Mouse (Mus musculus): ENCODE results near the gene Cenpv. TPM values are rescaled to one million over a fixed set of nuclear protein-coding genes. Genes with fewer than 3 reads are reported as not detected.

Cenpv gene
- polyA plus RNA-seq, 1 experiment, result 57.3 TPM

- no peak overlapping the region for H3K4me3 ChIP-seq (ENCODE audit: insufficient read depth, low read length)
- TF ChIP-seq CTCF (IDR thresholded peaks at IDR 0.05; ENCODE audit: extremely low read depth, insufficient read depth, low read length), result no peak
- no peak for TF ChIP-seq POLR2A (IDR thresholded peaks at IDR 0.05; ENCODE audit: extremely low read depth, insufficient read depth, low read length)
- no peak overlapping the region for H3K27ac ChIP-seq (ENCODE audit: insufficient read depth, low read length)
- 0 out of 2 replicates have a peak, but pooled peaks cover 2% of the 10 kb centered on the region for H3K4me1 ChIP-seq (ENCODE audit: control insufficient read depth, insufficient read depth, low read length)
Measured at GRCm38 (mm10) chr11:62497181-62497580, 41.9 kb downstream of the Cenpv start.

- TF ChIP-seq POLR2A (IDR thresholded peaks at IDR 0.05; ENCODE audit: extremely low read depth, insufficient read depth, low read length) (no peak), CTCF (IDR thresholded peaks at IDR 0.05; ENCODE audit: extremely low read depth, insufficient read depth, low read length) (peak; percentile 47; the same call in 1 of the 2 replicates)
- H3K4me1 ChIP-seq (ENCODE audit: control insufficient read depth, insufficient read depth, low read length), result 0 out of 2 replicates have a peak, but pooled peaks cover 2% of the 10 kb centered on the region
- H3K4me3 ChIP-seq (ENCODE audit: insufficient read depth, low read length), result no peak overlapping the region
- H3K27ac ChIP-seq (ENCODE audit: insufficient read depth, low read length), result no peak overlapping the region
Measured at GRCm38 (mm10) chr11:62496151-62496715, 42.8 kb downstream of the Cenpv start.

GRCm38 (mm10) chr11:62495276-62495801, 43.7 kb downstream of the Cenpv start:
- TF ChIP-seq CTCF (IDR thresholded peaks at IDR 0.05; ENCODE audit: extremely low read depth, insufficient read depth, low read length) (no peak), POLR2A (IDR thresholded peaks at IDR 0.05; ENCODE audit: extremely low read depth, insufficient read depth, low read length) (no peak)
- H3K4me3 ChIP-seq (ENCODE audit: insufficient read depth, low read length), result no peak overlapping the region
- peak overlapping the region; percentile 56; the same call in 1 of the 2 replicates for H3K27ac ChIP-seq (ENCODE audit: insufficient read depth, low read length)
- H3K4me1 ChIP-seq (ENCODE audit: control insufficient read depth, insufficient read depth, low read length), result 0 out of 2 replicates have a peak, but pooled peaks cover 2% of the 10 kb centered on the region

GRCm38 (mm10) chr11:62494754-62495275, 44.2 kb downstream of the Cenpv start:
- no peak overlapping the region for H3K4me3 ChIP-seq (ENCODE audit: insufficient read depth, low read length)
- H3K4me1 ChIP-seq (ENCODE audit: control insufficient read depth, insufficient read depth, low read length), result 0 out of 2 replicates have a peak, but pooled peaks cover 2% of the 10 kb centered on the region
- TF ChIP-seq POLR2A (IDR thresholded peaks at IDR 0.05; ENCODE audit: extremely low read depth, insufficient read depth, low read length) (no peak), CTCF (IDR thresholded peaks at IDR 0.05; ENCODE audit: extremely low read depth, insufficient read depth, low read length) (no peak)
- peak overlapping the region; percentile 56; the same call in 1 of the 2 replicates for H3K27ac ChIP-seq (ENCODE audit: insufficient read depth, low read length)

GRCm38 (mm10) chr11:62493701-62494100, 45.4 kb downstream of the Cenpv start:
- TF ChIP-seq CTCF (IDR thresholded peaks at IDR 0.05; ENCODE audit: extremely low read depth, insufficient read depth, low read length) (no peak), POLR2A (IDR thresholded peaks at IDR 0.05; ENCODE audit: extremely low read depth, insufficient read depth, low read length) (no peak)
- Histone ChIP-seq H3K4me3 (ENCODE audit: insufficient read depth, low read length) (no peak overlapping the region), H3K4me1 (ENCODE audit: control insufficient read depth, insufficient read depth, low read length) (0 out of 2 replicates have a peak, but pooled peaks cover 2% of the 10 kb centered on the region), H3K27ac (ENCODE audit: insufficient read depth, low read length) (no peak overlapping the region)

- Histone ChIP-seq H3K27ac (ENCODE audit: insufficient read depth, low read length) (no peak overlapping the region), H3K4me1 (ENCODE audit: control insufficient read depth, insufficient read depth, low read length) (no peaks in the 10 kb centered on the region), H3K4me3 (ENCODE audit: insufficient read depth, low read length) (no peak overlapping the region)
- TF ChIP-seq POLR2A (IDR thresholded peaks at IDR 0.05; ENCODE audit: extremely low read depth, insufficient read depth, low read length), result no peak
- no peak for TF ChIP-seq CTCF (IDR thresholded peaks at IDR 0.05; ENCODE audit: extremely low read depth, insufficient read depth, low read length)
Measured at GRCm38 (mm10) chr11:62487540-62488350, 51.3 kb downstream of the Cenpv start.

- Histone ChIP-seq H3K4me3 (ENCODE audit: insufficient read depth, low read length) (no peak overlapping the region), H3K27ac (ENCODE audit: insufficient read depth, low read length) (no peak overlapping the region)
- TF ChIP-seq POLR2A (IDR thresholded peaks at IDR 0.05; ENCODE audit: extremely low read depth, insufficient read depth, low read length) (no peak), CTCF (IDR thresholded peaks at IDR 0.05; ENCODE audit: extremely low read depth, insufficient read depth, low read length) (no peak)
Measured at GRCm38 (mm10) chr11:62486949-62487348, 52.1 kb downstream of the Cenpv start.

GRCm38 (mm10) chr11:62479581-62479980, 59.5 kb downstream of the Cenpv start:
- TF ChIP-seq POLR2A (IDR thresholded peaks at IDR 0.05; ENCODE audit: extremely low read depth, insufficient read depth, low read length), result no peak
- no peak for TF ChIP-seq CTCF (IDR thresholded peaks at IDR 0.05; ENCODE audit: extremely low read depth, insufficient read depth, low read length)
- Histone ChIP-seq H3K27ac (ENCODE audit: insufficient read depth, low read length) (no peak overlapping the region), H3K4me3 (ENCODE audit: insufficient read depth, low read length) (no peak overlapping the region), H3K4me1 (ENCODE audit: control insufficient read depth, insufficient read depth, low read length) (no peaks in the 10 kb centered on the region)

More at GRCm38 (mm10) chr11:62486949-62487348, 52.1 kb downstream of the Cenpv start:
- H3K4me1 ChIP-seq (ENCODE audit: control insufficient read depth, insufficient read depth, low read length), result no peaks in the 10 kb centered on the region

GRCm38 (mm10) chr11:62478931-62479330, 60.1 kb downstream of the Cenpv start:
- H3K27ac ChIP-seq (ENCODE audit: insufficient read depth, low read length), result no peak overlapping the region
- TF ChIP-seq POLR2A (IDR thresholded peaks at IDR 0.05; ENCODE audit: extremely low read depth, insufficient read depth, low read length) (no peak), CTCF (IDR thresholded peaks at IDR 0.05; ENCODE audit: extremely low read depth, insufficient read depth, low read length) (no peak)
- no peaks in the 10 kb centered on the region for H3K4me1 ChIP-seq (ENCODE audit: control insufficient read depth, insufficient read depth, low read length)
- no peak overlapping the region for H3K4me3 ChIP-seq (ENCODE audit: insufficient read depth, low read length)
